Mouse (Mus musculus): ENCODE results near the gene Plcg1.

Gene Plcg1

GRCm38 (mm10) chr2:160735706-160736310 lies 4.7 kb downstream of the Plcg1 start:
- in situ Hi-C loops (cut with MboI, MseI) = loop anchor here (5.0 kb wide), 2 partner anchors 89 to 136 kb away; partner anchors contain the start of genes Top1 and Zhx3

GRCm38 (mm10) chr2:160736466-160736865 lies 5.4 kb downstream of the Plcg1 start:
- in situ Hi-C loops (cut with MboI, MseI) = loop anchor here (5.0 kb wide), 2 partner anchors 89 to 136 kb away; partner anchors contain the start of genes Top1 and Zhx3

- in situ Hi-C loops (cut with MboI, MseI) = loop anchor here (5.0 kb wide), 2 partner anchors 91 to 134 kb away; partner anchors contain the start of genes Top1 and Zhx3
Measured at GRCm38 (mm10) chr2:160738354-160738753, 7.3 kb downstream of the Plcg1 start.

GRCm38 (mm10) chr2:160739647-160740356 lies 8.7 kb downstream of the Plcg1 start:
- in situ Hi-C loops (cut with MboI, MseI) = loop anchor here (5.0 kb wide), 2 partner anchors 93 to 132 kb away; partner anchors contain the start of genes Top1 and Zhx3

GRCm38 (mm10) chr2:160740521-160741156 lies 9.5 kb downstream of the Plcg1 start:
- in situ Hi-C loops (cut with MboI, MseI) = no loop called here

- in situ Hi-C loops (cut with MboI, MseI) = no loop called here
Measured at GRCm38 (mm10) chr2:160741580-160741979, 10.5 kb downstream of the Plcg1 start.

GRCm38 (mm10) chr2:160742161-160742609 lies 11.1 kb downstream of the Plcg1 start:
- in situ Hi-C loops (cut with MboI, MseI) = no loop called here

GRCm38 (mm10) chr2:160744040-160744822 lies 13.1 kb downstream of the Plcg1 start:
- in situ Hi-C loops (cut with MboI, MseI) = no loop called here

- in situ Hi-C loops (cut with MboI, MseI) = no loop called here
Measured at GRCm38 (mm10) chr2:160744823-160745210, 13.7 kb downstream of the Plcg1 start.

- in situ Hi-C loops (cut with MboI, MseI) = no loop called here
Measured at GRCm38 (mm10) chr2:160745497-160745896, 14.4 kb downstream of the Plcg1 start.

GRCm38 (mm10) chr2:160746637-160747036 lies 15.5 kb downstream of the Plcg1 start:
- in situ Hi-C loops (cut with MboI, MseI) = no loop called here

GRCm38 (mm10) chr2:160747075-160747474 lies 16.0 kb downstream of the Plcg1 start:
- in situ Hi-C loops (cut with MboI, MseI) = no loop called here

- in situ Hi-C loops (cut with MboI, MseI) = no loop called here
Measured at GRCm38 (mm10) chr2:160756583-160757203, 25.6 kb downstream of the Plcg1 start.

GRCm38 (mm10) chr2:160760433-160761184 lies 29.5 kb downstream of the Plcg1 start:
- in situ Hi-C loops (cut with MboI, MseI) = no loop called here

GRCm38 (mm10) chr2:160763816-160764215 lies 32.7 kb downstream of the Plcg1 start:
- in situ Hi-C loops (cut with MboI, MseI) = no loop called here

GRCm38 (mm10) chr2:160764386-160764785 lies 33.3 kb downstream of the Plcg1 start:
- in situ Hi-C loops (cut with MboI, MseI) = no loop called here

- in situ Hi-C loops (cut with MboI, MseI) = no loop called here
Measured at GRCm38 (mm10) chr2:160765096-160765495, 34.0 kb downstream of the Plcg1 start.

- in situ Hi-C loops (cut with MboI, MseI) = no loop called here
Measured at GRCm38 (mm10) chr2:160766371-160766771, 35.3 kb downstream of the Plcg1 start.

GRCm38 (mm10) chr2:160767201-160767600 lies 36.1 kb downstream of the Plcg1 start:
- in situ Hi-C loops (cut with MboI, MseI) = no loop called here

GRCm38 (mm10) chr2:160768097-160768695 lies 37.1 kb downstream of the Plcg1 start:
- in situ Hi-C loops (cut with MboI, MseI) = no loop called here
